Mouse (Mus musculus) hindbrain, embryonic 16.5 days (tissue): ENCODE results near the gene Zbtb38. TPM values are rescaled to one million over a fixed set of nuclear protein-coding genes. Genes with fewer than 3 reads are reported as not detected.

Experiments
- ATAC-seq: fragments of 200-750 bp; cut with Nextera tagmentation; 2 replicates; pipeline ENCODE4 v1.8.0; 2017; ENCODE audit warnings: moderate TSS enrichment, moderate library complexity
- H3K27ac ChIP-seq: fragments of 300-500 bp; sonication (generic); 2 replicates; pipeline ENCODE4 v1.5.1; 2014; ENCODE audit warnings: low read depth, mild to moderate bottlenecking, control low read depth, low read length, moderate library complexity
- H3K27me3 ChIP-seq: fragments of 300-500 bp; sonication (generic); replicated peaks from 2 replicates; pipeline ENCODE4 v1.6.1; 2014; ENCODE audit warnings: low read length; ENCODE audit not compliant: control insufficient read depth, insufficient read depth
- H3K36me3 ChIP-seq: fragments of 300-500 bp; sonication (generic); 2 replicates; pipeline ENCODE4 v1.6.1; 2014; ENCODE audit warnings: mild to moderate bottlenecking, low read length, moderate library complexity, mixed read lengths; ENCODE audit not compliant: control insufficient read depth, insufficient read depth
- H3K4me1 ChIP-seq: fragments of 300-500 bp; sonication (generic); 2 replicates; pipeline ENCODE4 v1.6.1; 2014; ENCODE audit warnings: low read depth, low read length; ENCODE audit not compliant: control insufficient read depth, insufficient read depth
- H3K4me2 ChIP-seq: fragments of 300-500 bp; sonication (generic); 2 replicates; pipeline ENCODE4 v1.6.1; 2014; ENCODE audit warnings: mild to moderate bottlenecking, low read length, control low read depth, moderate library complexity
- H3K4me3 ChIP-seq: fragments of 300-500 bp; sonication (generic); 2 replicates; pipeline ENCODE4 v1.5.1; 2014; ENCODE audit warnings: mild to moderate bottlenecking, low read length, control low read depth, moderate library complexity
- H3K9ac ChIP-seq: fragments of 300-500 bp; sonication (generic); 2 replicates; pipeline ENCODE4 v1.6.1; 2014; ENCODE audit warnings: low read depth, mild to moderate bottlenecking, control low read depth, low read length, moderate library complexity
- H3K9me3 ChIP-seq: fragments of 300-500 bp; sonication (generic); 2 replicates; pipeline ENCODE4 v1.6.1; 2014; ENCODE audit warnings: mild to moderate bottlenecking, low read length, moderate library complexity; ENCODE audit not compliant: control insufficient read depth
- WGBS: fragments of 180-500 bp; shearing (Covaris S2); extraction: QIAGEN DNeasy Blood & Tissue Kit; methylation state at CpG from one replicate; pipeline ENCODE4 v1.1.7; 2014; 5-methylcytosine and 5-hydroxymethylcytosine counted together
- polyA plus RNA-seq: library from polyadenylated mRNA; unstranded; fragments of >200 nt; fragmentation: Nextera tagmentation; extraction: Ambion mirVana; gene quantifications from 2 replicates; pipeline ENCODE4 v1.2.1, GENCODE M21; 2015

Zbtb38 gene
- polyA plus RNA-seq, 1 experiment from 2014 or later, result 43.8 TPM

- Histone ChIP-seq H3K4me2 (no peak overlapping the region), H3K36me3 (no peaks in the 10 kb centered on the region), H3K27me3 (no peaks in the 10 kb centered on the region), H3K9ac (no peak overlapping the region), H3K27ac (no peak overlapping the region), H3K4me1 (no peaks in the 10 kb centered on the region), H3K4me3 (no peak overlapping the region), H3K9me3 (no peaks in the 10 kb centered on the region)
- no peak for ATAC-seq
- WGBS, result 82% methylated on average over 5 of the region's 5 CpGs
Observed at GRCm38 (mm10) chr9:96765410-96765809, 12.8 kb upstream of the Zbtb38 start.

- H3K4me1 ChIP-seq, result no peaks in the 10 kb centered on the region
- ATAC-seq, result no peak
- no peak overlapping the region for H3K4me2 ChIP-seq
- H3K27ac ChIP-seq, result no peak overlapping the region
- H3K9me3 ChIP-seq, result no peaks in the 10 kb centered on the region
- no peaks in the 10 kb centered on the region for H3K27me3 ChIP-seq
- H3K36me3 ChIP-seq, result no peaks in the 10 kb centered on the region
- 87% methylated on average over 9 of the region's 9 CpGs for WGBS
- H3K4me3 ChIP-seq, result no peak overlapping the region
- no peak overlapping the region for H3K9ac ChIP-seq
Observed at GRCm38 (mm10) chr9:96763847-96764631, 11.4 kb upstream of the Zbtb38 start.

DNA sequence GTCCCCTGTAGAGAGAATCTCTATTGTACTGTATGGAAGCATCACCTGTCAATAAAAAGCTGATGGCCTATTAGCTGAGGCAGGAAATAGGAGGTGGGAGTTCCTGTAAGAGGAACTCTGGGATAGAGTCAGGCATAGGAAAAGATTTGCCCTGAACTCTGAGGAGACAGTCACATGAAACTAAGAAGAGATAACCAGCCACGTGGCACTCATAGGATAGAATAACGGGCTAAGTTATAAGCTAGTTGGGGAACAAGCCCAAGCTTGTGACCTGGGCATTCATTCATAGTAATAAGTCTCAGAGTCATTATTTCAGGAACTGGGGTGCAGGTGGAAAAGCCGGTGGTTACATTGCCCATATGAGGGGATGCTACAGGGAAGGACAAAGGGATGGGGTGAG, 10.4 kb upstream of the Zbtb38 start:
- Histone ChIP-seq H3K4me1 (peaks cover 5% of the 10 kb centered on the region; the same call in 1 of the 2 replicates), H3K36me3 (no peaks in the 10 kb centered on the region), H3K27me3 (no peaks in the 10 kb centered on the region), H3K9me3 (no peaks in the 10 kb centered on the region), H3K4me2 (no peak overlapping the region), H3K9ac (no peak overlapping the region), H3K27ac (no peak overlapping the region), H3K4me3 (no peak overlapping the region)
- no peak for ATAC-seq
- 93% methylated on average over 3 of the region's 3 CpGs for WGBS

DNA sequence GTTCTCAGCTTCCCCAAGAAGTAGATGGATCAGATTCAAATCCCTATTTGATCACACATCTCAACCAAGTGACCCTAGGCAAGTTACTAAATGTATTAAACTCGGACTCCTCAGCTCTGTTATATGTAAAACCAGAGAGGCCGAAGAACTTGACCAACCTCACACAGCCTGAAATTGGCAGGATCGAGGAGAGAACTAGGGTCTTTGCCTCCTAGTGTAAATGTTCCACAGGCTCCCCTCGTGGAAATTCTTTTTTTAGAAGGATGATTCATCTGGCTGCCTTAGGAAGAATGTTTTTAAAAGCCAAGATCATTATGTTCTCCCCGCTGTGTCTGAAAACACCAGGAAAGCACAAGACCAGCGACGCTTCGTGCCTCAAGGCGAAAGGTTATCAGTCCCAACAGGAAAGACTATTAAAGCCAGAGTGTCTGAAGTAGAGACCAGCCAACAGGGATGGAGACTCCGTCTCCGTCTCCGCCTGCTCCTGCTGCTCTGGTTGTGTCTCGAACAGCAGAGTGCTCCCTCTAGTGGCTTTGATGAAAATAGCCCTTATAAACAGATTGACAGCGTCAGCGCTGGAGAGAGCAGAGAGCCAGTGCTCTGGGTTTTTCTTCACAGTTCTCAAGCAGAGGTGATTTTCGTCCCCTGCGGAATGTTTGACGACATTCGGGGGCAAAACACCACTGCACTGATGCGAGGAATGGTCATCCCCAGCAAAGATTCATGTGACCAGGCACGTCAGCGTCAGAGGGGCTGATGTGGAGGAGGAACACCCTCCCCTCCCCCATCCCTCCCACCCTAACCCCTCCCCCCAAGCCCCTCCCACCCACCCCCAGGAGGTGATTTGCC, 6.3 kb upstream of the Zbtb38 start:
- H3K36me3 ChIP-seq, result no peaks in the 10 kb centered on the region
- peaks cover 5% of the 10 kb centered on the region; the same call in 1 of the 2 replicates for H3K4me1 ChIP-seq
- H3K4me2 ChIP-seq, result peak overlapping the region; percentile 52
- H3K4me3 ChIP-seq, result peak overlapping the region; percentile 36
- peak overlapping the region; percentile 49 for H3K9ac ChIP-seq
- peak overlapping the region; percentile 61 for H3K27ac ChIP-seq
- WGBS, result 12% methylated on average over 22 of the region's 22 CpGs
- no peaks in the 10 kb centered on the region for H3K27me3 ChIP-seq
- ATAC-seq, result peak; percentile 96
- H3K9me3 ChIP-seq, result no peaks in the 10 kb centered on the region

GRCm38 (mm10) chr9:96756638-96757435, 4.2 kb upstream of the Zbtb38 start:
- Histone ChIP-seq H3K4me2 (no peak overlapping the region), H3K27ac (no peak overlapping the region), H3K4me3 (no peak overlapping the region), H3K9me3 (no peaks in the 10 kb centered on the region), H3K9ac (no peak overlapping the region), H3K36me3 (no peaks in the 10 kb centered on the region), H3K4me1 (peaks cover 5% of the 10 kb centered on the region; the same call in 1 of the 2 replicates), H3K27me3 (no peaks in the 10 kb centered on the region)
- no peak for ATAC-seq
- WGBS, result 95% methylated on average over 9 of the region's 9 CpGs

DNA sequence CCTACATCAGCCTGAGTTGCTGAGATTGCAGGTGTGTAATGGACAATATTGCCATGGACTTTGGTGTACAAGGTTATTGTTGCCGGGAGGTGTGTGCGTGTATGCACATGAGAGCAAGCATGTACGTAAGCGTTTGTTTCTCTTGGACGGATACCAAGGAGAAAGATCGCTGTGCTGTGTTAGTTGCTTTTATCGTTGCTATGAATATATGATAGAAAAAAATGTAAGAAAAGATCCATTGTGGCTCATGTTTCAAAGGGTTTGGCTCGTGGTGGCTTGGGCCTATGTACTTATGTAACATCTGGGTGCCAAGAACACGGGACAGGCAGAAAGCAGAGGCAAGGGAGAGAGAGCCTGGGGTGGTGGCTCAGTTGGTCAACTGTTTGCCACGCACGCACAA, 3.1 kb upstream of the Zbtb38 start:
- no peak overlapping the region for H3K9ac ChIP-seq
- H3K27ac ChIP-seq, result no peak overlapping the region
- no peaks in the 10 kb centered on the region for H3K9me3 ChIP-seq
- H3K4me1 ChIP-seq, result peaks cover 5% of the 10 kb centered on the region; the same call in 1 of the 2 replicates
- H3K27me3 ChIP-seq, result no peaks in the 10 kb centered on the region
- no peak for ATAC-seq
- WGBS, result 82% methylated on average over 11 of the region's 11 CpGs
- H3K4me2 ChIP-seq, result no peak overlapping the region
- no peak overlapping the region for H3K4me3 ChIP-seq
- no peaks in the 10 kb centered on the region for H3K36me3 ChIP-seq

- ATAC-seq, result no peak
- Histone ChIP-seq H3K9ac (no peak overlapping the region), H3K9me3 (no peaks in the 10 kb centered on the region), H3K36me3 (no peaks in the 10 kb centered on the region), H3K4me1 (peaks cover 5% of the 10 kb centered on the region; the same call in 1 of the 2 replicates), H3K27ac (no peak overlapping the region), H3K4me2 (no peak overlapping the region), H3K4me3 (no peak overlapping the region), H3K27me3 (no peaks in the 10 kb centered on the region)
- WGBS, result 50% methylated on average over 1 of the region's 1 CpGs
Observed at GRCm38 (mm10) chr9:96754625-96754969, 2.0 kb upstream of the Zbtb38 start.

DNA sequence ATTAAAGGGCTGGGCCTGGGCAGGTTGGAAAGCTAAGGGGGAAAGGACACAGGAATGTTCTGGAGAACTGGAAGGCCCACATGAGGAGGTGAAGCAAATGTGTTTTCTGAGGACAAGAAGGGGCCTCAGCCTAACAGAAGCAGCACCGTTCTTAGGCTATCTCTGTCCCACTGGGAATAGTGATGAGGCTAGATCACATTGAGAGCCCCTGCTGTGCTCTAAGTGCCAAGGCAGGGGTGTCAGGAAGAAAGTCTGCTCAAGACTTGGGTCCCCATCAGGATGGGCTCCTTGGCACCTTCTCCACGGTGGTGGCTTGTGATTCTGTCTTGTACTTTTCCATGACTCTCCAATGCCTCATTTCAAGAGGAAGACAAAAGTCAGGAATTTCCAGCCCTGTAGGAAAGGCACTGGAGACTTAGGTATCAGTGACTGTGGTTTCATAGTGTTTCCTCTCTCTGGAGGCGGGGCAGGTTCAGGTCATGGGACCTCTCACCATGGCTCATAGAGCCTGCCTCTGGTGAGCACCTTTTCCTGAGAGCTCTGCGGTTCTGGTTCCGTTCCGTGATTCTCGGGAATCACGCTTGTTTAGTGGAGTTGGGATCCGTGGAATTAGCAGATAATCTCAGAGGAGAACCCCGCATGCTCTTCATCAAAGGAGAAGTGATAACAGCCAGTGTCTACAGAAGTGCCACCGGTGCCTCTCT, 1.4 kb upstream of the Zbtb38 start:
- ATAC-seq, result no peak
- Histone ChIP-seq H3K4me3 (no peak overlapping the region), H3K27ac (no peak overlapping the region), H3K27me3 (no peaks in the 10 kb centered on the region), H3K9me3 (no peaks in the 10 kb centered on the region), H3K4me1 (peaks cover 5% of the 10 kb centered on the region; the same call in 1 of the 2 replicates), H3K4me2 (no peak overlapping the region), H3K9ac (no peak overlapping the region), H3K36me3 (no peaks in the 10 kb centered on the region)
- 79% methylated on average over 11 of the region's 11 CpGs for WGBS
